Mouse (Mus musculus) brain, embryonic 14.5 days (tissue): ENCODE results near the gene Wdr18.

Experiments
- CTCF ChIP-seq: fragments of 200-500 bp; IDR thresholded peaks from 2 replicates; pipeline ENCODE4 v1.5.1; 2012; ENCODE audit warnings: inconsistent platforms, mild to moderate bottlenecking, moderate library complexity, borderline replicate concordance; ENCODE audit not compliant: insufficient read depth, insufficient read length; ENCODE audit errors: extremely low read depth
- POLR2A ChIP-seq: fragments of 200-500 bp; IDR thresholded peaks from 2 replicates; pipeline ENCODE4 v1.6.1; 2012; ENCODE audit warnings: mild to moderate bottlenecking, inconsistent platforms, borderline replicate concordance; ENCODE audit not compliant: poor library complexity, insufficient read depth, insufficient read length, severe bottlenecking; ENCODE audit errors: extremely low read depth

DNA sequence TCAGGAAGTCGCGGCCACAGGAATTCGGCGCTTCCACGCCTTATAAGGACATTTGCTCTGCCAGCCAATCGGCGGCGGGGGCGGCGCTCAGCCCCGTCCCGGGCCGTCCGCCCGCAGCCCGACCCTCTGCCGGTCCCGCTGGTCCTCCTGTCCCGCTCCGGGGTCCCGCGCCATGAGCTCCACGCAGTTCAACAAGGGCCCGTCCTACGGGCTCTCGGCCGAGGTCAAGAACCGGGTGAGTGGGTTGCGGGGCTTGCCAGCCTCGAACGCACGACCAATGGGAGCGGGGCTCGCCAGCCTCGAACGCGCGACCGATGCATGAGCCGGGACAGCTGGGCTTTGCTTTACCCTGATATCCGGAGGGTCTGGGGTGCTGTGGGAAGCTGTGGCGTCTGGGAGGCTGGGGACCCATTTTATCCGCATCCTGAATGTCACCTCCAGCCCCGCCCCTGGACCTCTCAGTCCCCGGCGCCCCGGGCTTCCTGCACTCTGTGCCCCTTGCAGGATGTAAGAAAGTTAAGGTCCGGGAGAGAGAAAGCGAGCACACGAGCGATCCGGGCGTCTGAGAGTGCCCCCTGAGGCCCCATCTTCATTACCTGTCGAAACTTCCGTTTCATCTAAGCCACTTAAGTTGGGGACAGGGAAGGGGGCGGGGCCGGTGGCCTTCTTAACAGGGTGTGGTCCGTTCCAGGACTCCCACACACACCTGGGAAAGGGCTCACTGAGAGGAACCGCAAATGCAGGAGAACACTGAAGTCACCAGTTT, 28.7 kb downstream of the Wdr18 start, which contains the start of gene Cnn2:
- TF ChIP-seq CTCF (no peak), POLR2A (no peak)
